Mouse (Mus musculus) lung, postnatal 36 days (tissue): ENCODE data around the gene Cib1.

Experiments
- DNase-seq: peaks from one replicate; pipeline ENCODE4 v3.0.0; 2022; ENCODE audit warnings: mixed read lengths

Cib1 gene

DNA sequence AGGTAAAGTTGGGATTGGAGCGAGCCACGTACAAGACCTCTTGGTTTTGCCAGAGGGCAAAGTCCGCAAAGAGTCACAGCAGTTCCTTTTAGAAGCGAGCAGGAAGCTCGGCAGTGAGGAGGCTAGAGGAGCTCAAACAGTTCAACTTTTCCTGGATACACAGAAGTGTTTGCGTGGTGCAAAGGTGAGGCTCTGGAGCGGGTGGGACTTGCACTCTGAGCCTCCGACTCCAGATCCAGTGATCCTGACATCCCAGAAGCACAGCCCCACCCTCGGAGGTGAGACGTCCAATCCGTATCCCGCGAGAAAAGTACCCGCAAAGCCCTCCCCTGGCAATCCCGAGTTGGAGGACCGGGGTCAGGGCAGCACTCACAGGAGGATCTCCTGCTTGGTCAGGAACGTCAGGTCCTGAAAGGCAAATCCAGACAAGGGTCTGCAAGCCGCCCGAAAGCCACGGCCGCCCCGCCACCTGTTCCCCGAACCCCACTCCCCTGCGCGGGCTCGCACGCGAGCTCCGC is 583 bp downstream of the Cib1 start:
- DNase-seq: peak; percentile 68

DNA sequence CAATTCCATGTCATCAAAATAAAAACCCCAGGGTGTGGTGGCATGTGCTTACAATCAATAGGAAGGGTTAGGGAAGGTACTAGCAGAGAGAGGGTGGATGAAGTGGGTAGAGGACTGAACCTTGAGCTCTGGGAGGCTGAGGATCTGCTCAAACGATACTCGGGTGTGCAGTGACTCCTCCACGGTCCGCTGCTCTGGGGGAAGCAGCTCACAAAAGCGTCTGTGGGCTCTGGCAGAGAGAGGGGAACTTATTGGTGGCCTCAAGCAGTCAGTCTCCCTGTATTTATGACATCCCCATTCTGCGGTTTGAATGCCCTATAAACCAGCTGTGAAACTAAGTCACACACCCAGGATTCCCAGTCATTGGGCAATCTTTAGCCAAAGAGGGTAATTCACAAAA is 2.4 kb downstream of the Cib1 start:
- no peak for DNase-seq

DNA sequence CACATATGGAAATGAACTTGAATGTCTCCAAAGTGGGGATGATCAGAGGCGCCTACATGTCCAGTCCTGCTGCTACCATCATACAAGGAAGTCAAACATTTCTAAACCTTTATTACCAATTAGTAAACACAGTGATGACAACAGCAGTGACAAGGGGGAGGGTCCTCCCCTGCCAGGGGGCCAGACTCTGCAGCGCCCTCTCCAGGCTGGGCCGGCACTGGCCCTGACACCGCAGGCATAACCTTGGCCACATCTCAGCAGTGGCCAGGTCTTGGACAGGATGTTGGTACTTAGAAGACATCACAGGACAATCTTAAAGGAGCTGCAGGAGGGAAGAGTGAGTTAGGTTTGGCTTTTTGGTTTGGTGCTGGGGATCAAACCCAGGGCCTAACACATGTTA is 5.5 kb downstream of the Cib1 start:
- no peak for DNase-seq

DNA sequence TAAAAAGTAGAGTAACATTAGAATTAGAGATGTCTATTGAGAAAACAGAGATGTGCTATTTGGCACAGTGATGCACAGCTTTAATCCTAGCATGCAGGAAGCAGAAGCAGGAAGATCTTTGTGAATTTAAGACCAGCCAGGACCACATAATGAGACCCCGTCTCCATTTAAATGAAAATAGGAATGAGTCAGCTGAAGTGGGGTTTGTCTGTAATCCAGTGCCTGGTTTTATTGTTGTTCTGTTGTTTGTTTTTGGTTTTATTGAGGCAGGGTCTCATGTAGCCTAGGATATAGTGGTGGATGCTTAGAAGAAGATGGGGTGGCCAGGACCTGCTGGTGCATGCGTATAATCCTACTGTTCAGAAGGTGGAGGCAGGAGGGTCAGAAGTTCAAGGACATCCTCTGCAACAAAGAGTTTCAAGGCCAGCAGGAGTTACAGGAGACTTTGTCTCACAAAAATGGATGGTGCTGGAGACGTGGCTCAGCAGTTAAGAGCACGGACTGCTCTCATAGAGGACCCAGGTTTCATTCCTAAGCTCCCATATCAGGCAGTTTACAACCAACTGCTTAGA is 11.3 kb downstream of the Cib1 start:
- DNase-seq: no peak

DNA sequence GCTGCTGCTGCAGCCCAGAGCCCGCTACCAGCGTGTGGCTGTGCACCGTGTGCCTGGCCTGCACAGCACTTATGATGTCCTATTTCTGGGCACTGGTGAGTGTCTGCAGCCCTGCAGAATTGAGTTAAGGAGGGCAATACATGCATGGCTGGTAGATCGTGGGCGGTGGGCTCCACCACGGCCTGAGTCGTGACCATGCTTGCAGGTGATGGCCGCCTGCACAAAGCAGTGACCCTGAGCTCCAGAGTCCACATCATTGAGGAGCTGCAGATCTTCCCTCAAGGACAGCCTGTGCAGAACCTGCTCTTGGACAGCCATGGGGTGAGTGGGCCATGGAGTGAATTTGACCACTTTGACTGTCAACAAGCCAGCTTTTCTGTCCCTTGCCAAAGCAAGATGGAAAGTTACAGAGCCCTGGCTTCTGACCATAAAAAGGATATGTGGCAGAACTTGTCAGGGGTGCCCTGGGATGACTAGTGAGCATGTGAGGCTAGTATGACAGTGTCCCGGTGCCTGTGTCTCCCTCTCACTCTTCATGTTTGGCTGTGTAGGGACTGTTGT is 12.3 kb downstream of the Cib1 start:
- DNase-seq: no peak

DNA sequence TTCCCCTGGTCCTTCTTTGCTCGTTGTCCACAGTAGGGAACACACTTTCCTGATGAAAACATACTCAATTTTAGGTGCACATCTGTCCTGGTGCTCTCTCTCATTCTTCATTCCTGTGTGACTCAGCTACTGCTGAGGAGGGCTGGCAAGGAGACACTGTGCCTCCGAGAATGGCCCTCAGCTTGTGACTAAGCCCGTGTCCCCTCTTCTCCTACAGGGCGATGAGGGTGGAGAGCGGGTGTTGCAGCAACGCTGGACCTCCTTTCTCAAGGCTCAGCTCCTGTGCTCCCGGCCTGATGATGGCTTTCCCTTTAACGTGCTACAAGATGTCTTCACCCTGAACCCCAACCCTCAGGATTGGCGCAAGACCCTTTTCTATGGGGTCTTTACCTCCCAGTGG is 13.9 kb downstream of the Cib1 start:
- no peak for DNase-seq

DNA sequence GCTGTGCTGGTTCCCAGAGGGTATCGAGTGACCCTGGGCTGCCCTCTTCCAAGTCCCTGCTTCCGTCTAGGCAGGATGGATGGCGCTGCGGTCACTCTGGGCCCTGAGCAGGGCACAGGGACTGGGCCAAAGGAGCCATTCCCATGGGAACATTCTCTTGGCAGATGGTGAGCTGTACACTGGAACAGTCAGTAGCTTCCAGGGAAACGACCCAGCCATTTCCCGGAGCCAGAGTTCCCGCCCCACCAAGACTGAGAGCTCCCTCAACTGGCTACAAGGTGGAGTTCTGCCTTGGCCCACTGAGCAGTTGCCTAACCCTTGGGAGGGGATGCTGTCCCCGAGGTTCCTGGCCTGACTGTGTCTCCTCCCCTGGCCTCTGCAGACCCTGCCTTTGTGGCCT is 16.0 kb downstream of the Cib1 start:
- peak; percentile 52 for DNase-seq

DNA sequence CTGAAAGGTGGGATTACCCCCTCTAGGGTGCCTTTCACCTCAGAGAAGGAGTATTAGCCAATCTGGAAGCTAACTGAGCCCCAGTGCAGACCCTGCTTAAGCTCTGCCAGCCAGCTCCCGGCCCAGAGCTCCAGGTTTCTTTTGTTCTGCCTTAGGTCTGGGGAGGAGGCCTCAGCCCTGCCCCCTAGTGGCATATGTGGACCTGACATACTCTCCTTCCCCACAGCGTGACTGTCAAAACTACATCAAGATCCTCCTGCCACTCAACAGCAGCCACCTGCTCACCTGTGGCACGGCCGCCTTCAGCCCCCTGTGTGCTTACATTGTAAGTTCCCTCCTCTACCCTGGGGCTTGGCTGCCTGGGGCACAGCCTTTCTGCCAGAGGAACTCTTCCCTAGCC is 17.2 kb downstream of the Cib1 start:
- DNase-seq: peak; percentile 90

DNA sequence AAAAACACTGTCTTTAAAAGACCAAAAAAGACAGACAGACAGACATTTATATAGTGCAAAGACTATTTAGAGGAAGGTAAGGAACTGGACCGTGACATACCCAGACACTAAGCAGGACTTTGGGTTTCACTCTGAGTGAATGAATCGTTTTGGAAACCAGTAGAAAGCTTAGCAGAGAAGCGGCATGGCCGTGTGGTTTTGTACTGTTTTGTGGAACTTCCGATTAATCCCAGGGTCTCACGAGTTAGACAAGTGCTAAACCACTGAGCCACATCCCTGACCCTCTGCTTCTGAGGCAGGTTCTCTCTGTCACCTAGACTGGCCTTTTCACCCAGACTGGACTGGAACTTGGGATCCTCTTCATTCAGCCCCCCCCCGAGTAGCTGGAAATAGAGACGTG is 18.2 kb downstream of the Cib1 start:
- DNase-seq: no peak

DNA sequence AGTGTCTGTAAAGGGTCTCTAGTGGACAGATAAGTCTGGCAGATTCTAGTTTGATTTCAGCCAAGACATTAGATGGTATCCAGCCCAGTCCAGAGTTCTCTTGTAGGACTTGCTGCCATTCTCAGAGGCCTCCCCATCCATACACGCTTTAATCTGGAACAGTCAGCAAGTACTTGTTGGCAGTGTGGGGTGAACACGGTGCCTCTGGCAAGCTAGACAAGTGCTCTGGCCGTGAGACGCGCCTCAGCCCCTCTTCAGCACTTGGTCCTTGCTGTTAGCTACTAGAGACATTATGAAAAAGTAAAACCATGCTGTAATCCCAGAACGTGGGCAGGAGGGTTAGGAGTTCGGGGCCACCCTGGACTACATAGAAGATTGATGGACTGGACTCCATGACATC is 19.0 kb downstream of the Cib1 start:
- DNase-seq: no peak

DNA sequence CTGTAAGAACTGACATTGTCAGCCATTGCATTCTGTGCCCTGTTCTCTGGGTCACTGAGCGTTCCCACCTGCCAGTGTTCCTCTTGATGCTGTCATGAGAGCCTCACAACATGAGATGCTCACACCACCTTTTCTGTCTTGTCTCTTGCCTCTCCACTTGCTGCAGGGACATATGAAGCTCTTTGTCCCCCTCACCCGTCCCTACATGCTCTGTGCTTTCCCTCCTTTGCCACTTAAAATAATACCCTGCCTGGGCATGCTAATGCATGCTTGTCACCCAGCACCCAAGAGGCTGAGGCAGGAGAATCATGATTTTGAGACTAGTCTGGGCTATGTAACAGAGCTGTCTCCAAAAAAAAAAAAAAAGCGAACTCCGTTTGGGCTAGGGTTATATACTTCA is 21.6 kb downstream of the Cib1 start:
- DNase-seq: no peak

DNA sequence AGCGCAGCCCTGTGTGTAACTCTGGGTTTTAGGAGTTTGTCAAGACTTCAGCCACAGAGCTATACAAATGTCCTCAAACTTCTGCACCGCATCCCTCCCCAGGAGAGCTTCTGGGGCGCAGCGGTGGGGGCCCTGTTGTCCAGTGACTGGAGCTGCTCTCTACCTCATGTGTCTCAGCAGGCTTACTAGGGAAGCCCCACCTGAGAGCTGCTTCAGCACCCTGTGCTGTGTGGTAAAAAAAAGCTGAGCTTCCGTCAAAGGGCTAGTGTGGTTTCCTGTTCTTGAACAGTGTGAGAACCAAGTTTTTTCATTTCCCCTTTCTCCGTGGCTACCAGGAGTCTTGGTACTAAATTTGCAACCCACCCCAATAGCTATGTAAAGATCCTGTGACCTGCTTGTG is 22.9 kb downstream of the Cib1 start:
- DNase-seq: peak; percentile 62

DNA sequence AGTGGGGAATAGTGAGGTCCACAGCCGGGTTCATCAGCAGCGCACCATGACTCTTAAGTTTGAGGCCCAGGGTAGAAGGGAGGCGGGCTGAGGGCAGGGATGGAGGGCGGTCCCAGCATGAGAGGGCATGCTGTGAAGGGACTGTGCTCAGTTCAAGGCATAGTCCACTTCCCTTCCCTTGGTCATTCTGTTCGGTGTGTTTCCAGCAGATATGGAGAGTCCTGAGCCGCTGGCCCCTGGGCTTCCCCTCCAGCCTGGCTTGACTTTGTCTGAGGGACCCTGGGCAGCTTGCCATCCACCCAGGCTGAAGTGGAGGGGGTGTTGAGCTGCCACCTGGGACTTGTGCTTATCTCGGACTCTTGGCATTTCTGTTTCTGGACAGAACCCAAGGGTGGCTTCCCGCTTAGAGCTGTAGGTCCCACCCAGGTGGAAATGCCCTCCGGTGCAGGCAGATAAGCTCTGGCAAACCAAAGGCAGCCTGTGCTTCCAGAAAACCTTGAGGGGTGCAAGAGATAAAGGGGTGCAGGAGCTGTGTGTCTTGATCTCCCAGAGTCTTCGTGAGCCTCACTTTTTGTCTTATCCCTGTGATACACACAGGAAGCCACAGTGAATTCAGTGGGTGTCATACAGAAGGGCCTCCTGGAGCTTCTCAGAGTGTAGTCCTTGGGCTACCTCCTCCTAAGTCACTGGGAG is 23.7 kb downstream of the Cib1 start:
- DNase-seq: peak; percentile 90

DNA sequence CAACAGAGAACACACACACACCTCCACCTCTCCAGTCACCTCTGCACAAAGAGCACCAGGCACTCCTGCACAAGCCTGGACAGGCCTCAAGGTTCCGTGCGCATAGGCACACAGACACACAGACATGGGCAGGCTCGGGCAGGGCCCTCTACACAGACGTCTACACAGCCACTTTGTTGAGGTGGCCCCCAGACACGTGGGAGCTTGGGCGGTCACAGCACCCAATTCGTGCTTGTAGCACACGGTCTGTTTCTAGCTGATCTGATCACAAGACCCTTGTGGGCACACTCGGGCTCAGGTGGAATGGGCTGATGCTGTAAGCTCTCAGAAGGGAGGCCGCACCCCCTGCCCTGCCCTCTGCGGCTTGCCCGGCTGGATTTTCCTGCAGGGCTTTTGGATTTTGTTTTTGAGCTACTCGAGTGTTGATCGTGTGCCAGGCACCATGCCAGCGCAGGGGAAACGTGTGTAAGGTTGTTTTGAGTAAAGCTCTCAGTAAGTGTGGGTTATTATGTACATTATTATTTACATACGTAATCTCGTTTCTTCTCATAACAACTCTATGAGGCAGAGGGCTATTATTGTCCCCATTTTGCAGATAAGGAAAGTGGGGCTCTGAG is 24.5 kb downstream of the Cib1 start:
- DNase-seq: peak; percentile 87

DNA sequence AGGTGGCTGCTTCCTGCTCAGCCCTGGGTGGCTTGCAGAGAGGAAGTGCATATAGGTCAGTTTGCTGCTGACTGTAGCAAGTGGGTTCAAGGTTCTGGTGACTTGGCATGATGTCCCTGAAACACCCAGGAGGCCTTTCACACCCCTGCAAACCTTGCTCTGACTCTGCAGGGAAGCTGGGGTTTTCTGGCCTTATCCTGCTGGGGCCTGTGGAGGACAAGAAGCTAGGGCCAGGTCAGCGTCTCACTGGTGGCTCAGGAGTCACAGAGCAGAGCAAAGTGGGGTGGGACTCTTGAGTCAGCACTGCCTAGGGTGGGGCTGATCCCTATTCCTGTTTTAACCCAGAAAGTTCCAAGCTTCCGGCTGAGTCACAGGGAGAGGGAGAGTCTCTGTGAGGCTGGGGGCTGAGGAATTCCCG is 25.3 kb downstream of the Cib1 start:
- DNase-seq: peak; percentile 30

DNA sequence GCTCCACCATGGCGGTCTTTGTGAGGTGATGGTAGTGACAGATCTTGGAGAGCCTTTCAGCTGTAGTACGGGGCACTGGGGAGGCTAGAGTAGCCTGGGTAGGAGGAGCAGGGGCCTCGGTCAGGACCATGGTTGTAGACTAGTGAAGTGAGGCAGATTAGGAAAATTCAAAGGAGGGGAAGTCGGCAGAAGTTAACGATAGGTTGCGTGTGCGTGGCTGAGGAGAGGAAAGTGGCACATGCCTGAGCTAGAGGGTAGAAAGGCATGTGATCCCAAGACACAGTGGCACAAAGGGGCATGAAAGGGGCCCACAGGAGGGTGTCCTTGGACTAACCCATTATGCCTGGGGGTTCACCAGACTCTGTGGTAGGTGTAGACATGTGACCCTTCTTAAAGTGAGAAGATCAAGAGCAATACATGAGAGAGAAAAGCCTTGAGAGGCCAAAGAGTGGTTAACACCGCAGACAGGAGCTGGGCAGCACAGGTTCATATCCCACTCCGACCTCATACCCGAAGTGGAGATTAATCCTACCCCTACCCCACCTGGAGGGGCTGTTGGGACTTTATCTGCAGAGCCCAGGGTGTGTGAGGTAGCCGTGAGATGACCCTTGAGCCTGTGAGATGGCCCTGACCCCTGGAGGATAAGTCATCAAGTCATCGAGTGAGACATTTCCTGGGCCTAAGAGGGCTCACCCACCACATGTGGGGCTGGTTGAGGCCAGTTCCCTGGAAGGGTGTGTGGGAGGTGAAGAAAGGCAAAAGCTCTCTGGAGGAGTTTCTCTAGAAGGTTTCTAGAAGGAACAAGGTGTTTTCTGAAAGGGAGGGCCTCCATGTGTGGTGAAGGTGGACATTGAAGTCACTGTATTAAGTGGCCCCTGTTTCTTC is 26.7 kb downstream of the Cib1 start:
- DNase-seq: no peak

DNA sequence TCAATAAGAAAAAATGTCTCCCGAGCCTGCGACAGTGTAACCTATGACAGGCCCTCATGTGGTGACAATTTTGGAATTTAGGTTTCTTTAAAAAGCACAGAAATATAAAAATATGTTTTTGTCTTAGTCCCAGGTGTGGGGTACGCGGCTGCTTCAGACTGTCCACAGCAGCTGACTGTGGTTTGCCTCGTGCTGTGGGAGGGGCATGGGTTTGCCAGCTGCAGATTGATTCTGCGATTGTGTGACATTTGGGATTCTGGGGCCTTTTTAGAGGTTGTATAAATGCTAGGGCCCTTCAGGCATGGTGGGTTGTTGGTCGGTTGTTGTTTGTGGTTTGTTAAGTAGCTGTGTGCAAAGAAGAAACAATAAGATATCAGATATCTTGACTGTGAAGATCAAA is 27.7 kb downstream of the Cib1 start:
- no peak for DNase-seq

DNA sequence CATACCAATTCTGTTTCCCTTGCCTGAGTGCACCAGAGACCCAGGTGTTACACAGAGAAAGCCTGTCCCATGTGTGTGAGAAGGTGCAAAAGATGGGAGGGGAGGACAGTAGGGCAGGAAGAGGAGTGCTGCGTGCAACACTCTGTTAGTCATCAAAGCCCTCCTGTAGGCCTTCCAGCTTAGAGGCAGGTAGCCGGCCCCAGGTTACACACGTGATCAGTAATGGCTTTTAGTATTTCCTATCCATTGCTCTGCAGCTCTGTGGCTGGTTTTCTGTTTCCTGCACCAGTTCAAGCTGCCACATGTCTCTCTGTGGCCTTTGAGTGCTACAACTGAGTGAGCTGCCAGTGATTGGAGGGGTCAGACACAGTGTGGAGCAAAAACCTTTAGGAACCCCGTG is 28.3 kb downstream of the Cib1 start:
- no peak for DNase-seq

DNA sequence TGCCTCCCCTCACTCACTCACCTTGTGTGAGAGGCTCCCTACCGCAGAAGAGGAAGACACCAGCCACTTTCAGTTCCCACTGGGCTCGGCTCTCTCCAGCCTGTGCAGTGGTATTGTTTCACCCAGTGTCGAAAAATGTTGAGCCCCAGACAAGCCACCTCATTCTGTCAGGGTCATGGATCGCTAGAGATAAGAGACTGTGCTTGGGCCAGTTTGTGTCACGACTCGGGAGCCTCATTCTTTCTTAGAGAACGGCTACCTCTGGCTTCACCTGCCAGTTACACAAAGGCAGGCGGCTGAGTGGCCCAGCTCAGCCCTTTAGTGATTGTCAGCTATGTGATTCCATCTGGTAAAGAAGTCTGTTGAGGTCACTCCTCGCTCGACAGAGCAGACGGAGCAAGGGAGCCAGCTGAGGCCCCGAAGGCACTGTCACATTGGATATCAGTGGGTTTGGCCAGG is 28.9 kb downstream of the Cib1 start:
- peak; percentile 53 for DNase-seq

DNA sequence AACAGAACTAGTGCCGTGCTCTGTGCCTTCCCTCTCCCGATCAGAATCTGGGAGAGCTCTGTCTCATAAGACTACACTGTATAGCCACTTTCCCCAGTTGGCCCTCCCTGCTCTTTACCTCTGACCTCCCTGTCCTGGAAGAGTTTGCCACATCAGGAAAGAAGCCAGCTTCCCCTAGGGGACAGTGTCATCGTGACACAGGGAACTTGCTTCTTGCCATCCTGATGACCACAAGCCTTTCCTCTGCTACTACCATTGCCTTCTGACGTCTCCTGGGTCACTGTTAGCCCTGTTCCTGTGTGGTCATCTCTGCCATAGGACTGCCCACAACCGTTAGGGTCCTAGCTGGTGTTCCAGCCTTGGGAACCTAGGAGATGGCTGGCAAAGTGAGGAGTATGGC is 29.7 kb downstream of the Cib1 start:
- no peak for DNase-seq

DNA sequence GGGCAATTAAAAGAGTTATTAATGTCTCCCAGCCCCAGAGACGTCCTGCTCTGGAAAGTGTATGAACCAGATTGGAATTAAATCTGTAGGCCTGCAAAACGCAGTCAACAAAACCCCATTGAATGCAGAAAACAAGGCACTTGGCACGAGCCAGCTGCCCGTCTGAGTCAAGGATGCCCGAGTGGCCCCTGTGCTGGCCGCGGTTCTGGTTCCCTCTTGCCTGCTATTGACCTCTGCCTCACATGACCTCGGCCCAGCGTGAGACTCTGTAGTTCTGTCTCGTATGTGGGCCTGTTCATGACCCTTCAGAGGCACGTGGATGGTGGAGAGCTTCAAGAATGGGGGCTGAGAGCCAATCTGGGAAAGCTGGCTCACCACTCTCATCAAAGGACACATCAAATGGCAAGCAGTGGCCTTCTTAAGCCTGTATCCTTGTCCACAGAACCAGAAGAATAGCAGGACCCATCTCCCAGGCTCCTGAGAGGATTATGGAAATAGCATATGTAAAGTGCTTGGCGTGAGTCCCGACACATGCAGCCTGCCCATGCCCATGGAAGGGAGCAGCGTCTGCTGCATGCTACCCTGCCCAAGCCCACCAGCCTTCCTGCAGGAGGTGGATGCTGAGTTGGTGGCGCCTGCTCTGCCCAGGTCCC is 30.6 kb downstream of the Cib1 start:
- no peak for DNase-seq

DNA sequence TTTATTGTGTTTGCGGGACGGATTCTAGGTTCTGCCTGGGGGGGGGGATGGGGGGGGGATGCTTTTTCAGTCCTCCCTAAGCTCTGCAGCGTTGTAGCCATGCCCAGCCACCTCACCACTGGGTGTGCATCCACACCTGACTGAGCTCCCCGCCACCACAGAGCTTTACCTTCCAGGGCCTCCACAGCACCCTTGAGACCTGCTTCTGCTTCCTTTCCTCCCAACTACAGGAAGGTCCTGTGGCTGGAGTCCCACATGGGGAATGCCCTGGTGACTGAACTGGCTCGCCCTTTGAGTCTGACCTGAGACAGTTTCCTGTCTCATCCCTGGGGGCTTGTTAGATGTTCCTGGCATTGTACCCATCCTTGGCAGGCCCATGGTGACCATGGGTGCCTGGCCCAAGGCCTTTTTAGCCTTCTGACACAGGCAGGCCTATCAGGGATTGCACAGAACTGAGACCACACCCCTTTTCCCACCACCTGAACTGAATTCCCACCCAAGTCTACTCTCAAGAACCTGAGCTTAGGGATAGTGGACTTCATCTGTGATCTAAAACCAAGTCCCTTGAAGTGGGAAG is 31.6 kb downstream of the Cib1 start:
- no peak for DNase-seq
